Mouse (Mus musculus) layer of hippocampus, adult 18-20 months (tissue): Measurements from ENCODE around the gene Grap. TPM values are rescaled to one million over a fixed set of nuclear protein-coding genes. Genes with fewer than 3 reads are reported as not detected.

Source experiments
- DNase-seq, 2 experiments: peaks; one replicate each; pipeline ENCODE4 v3.0.0; 2022; ENCODE audit warnings: low spot score in 2 of 2
- total RNA-seq, 2 experiments: library from RNA; stranded (reverse); gene quantifications; 2 replicates each; pipeline ENCODE4 v1.2.3; 2021

Gene Grap
- total RNA-seq, 2 experiments from 2014 or later, result 3.8 to 4.5 TPM

DNA sequence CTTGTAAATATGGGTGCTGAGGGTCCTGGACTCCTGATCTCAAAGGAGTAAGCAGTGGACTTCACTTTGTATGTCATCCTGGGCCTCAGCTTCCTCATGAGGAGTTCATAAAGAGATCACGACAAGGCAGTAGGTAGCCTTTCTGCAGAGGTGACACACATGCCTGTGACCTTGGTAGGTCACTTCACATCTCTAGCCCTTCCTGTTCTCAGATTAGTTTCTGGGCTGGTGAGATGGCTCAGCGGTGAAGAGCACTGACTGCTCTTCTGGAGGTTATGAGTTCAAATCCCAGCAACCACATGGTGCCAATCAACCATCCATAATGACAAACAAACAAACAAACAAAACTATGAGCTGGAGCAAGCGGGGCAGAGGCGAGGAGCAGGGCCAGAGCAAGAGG lies 24.6 kb downstream of the Grap start:
- DNase-seq, result no peak

DNA sequence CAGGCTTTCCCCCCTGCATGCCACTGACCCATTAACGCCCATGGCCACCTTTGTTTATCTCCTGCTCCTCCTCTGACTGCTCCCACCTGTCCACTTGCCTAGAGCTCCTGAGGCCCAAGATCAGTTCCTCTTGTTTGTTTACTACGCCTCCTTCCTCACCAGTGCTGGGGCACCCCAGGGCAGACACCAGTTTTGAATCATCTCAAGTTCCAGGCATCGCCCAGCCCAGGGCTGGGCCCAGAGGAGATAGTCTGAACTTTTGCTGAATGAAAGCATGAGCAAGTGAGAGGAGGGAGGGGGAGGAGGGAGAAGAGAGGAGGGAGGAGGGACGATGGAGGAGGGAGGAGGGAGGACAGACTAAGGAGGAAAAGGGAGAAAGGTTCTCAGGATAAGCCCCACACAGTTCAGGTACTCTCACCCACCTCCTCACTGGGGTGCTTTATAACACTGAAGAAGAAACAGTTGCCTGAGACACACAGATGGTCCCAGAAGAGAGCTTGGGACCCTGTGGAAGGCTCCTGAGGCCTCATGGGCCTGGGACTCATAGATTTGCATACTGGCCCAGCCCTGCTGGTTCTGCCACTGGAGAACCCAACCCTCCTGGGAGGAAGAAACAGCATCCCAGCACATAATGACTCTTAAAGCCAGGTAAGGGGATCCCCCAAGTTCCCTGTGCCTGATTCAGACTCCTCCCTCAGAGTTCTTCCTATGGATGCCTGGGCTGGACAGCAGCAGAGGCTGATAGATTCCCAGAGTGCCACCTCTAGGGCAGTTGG lies 26.2 kb downstream of the Grap start:
- DNase-seq, result no peak

DNA sequence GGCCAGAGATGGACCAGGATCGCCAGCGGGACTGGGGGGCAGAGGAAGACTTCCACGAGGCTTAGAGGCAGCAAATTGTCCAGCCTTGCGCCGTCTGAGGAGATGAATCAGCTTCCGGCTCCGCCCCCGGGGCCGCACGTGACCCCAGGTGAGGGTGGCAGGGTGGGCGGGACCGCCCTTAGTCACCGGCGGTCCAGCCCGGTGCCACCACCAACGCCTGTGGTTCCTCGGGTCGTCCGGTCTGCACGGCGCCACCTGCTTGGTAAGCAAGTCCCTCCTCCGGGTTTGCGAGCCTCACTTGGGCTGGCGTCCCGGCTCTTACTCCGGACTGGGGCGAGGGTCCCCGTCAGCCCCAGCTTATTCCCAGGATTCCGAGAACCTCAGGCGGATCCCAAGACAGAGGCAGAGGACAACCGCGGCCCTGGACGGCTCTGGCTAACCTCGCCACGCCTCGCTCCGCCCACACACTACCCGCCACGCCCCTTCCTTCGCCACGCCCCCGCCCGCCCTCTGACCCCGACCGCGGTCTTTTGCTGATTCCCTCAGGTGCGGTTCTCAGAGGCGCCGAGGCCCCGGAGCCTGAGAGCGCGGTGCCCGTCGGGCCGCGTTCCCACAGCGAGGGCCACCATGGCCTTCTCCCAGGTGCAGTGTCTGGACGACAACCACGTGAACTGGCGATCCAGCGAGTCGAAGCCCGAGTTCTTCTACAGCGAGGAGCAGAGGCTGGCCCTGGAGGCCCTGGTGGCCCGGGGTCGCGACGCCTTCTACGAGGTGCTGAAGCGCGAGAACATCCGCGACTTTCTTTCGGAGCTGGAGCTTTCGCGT lies 31.1 kb downstream of the Grap start, which contains the start of gene Fam83g:
TSS of gene Fam83g (plus strand) at position 185 of the 825 bp plus-strand sequence.
- DNase-seq, result no peak

DNA sequence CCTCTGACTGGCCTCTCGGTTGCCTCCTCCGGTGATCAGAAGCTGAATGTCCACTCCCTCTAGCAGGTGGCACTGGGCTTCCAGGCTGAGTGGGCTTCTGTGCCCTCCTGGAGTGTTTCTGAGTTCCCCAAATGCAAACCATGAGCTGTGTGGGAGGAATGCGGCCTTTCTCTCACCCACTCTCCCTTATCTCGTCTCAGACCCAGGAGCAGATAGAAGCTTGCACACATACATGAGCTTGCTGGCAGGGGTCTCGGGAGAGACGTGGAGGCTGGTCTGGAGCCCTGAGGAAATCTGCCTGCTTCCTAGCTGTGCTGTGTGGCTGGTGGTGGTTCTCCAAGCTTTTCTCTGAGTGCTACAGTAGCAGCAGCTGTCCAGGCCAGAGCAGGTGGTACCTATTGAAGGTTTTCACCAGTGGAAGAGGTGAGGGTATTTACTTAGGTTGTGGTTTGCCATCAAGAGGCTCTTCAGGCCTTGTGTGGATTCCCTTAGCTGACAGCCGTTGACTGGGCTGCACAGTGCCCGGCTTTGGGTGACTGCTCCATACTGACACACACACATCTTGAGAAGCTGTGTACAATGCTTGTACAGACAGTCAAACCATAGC lies 32.2 kb downstream of the Grap start:
- DNase-seq, result no peak

DNA sequence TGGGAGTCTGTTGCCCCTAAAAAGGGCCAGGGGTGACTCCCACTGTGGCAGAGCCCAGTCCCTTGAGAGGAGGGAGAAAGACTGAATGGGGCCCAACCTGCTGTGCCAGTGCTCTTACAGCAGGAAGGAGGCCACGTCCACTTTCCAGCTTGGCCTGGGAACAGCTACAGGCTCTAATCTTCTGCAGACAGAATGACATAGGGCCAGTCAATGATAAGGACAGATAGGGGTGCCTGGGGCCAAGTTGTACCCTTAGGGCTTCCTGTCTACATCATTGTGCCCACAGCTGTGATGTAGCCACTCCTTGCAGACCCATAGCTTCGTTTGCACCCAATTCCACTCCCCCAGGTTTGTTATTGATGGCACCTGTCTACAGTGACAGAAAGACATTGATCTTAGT lies 33.1 kb downstream of the Grap start:
- DNase-seq, result no peak

DNA sequence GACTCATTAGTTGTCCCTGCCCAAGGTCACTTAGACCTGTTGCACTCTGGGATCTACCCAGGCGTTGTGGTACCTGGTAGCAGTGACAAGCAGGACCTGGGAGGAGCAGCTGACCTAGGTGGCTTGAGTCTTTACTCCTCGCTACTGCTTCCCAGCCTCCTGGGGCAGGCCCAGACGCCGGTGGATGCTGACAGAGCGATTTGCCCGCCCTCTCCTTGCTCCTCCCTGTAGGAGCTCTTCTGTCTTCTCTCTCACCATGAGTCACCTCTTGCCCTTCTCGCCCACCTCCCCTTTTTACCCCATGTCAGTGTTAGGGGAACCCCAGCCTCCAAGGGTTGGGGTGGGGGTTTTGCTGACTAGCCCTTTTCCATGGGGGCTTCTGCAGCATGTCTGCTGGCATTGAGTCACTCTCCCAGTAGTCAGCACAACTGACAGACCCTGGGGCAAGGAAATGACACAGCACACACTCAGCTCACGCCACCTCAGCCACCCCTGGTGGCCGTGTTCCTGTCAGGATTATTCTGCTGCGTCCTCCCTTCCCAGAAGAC lies 33.9 kb downstream of the Grap start:
- no peak for DNase-seq

DNA sequence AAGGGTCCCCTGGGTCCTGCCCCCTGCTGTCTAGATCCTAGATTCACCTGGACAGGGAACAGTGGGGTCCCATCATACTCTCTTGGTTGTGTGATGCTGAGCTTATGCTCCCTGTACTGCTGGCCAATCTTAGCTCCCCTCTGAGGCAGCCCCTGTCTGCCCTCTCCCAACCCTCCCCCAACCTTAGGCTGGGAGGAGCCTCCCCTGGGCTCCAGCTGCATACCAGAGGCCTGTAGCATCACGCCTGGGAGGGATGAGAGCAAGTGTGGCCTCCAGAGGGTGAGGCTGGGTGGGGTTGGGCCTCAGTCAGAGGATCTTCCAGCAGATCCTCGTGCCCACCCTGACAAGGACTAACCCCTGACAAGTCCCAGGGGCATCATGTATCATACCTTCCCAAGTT lies 34.5 kb downstream of the Grap start:
- no peak for DNase-seq

DNA sequence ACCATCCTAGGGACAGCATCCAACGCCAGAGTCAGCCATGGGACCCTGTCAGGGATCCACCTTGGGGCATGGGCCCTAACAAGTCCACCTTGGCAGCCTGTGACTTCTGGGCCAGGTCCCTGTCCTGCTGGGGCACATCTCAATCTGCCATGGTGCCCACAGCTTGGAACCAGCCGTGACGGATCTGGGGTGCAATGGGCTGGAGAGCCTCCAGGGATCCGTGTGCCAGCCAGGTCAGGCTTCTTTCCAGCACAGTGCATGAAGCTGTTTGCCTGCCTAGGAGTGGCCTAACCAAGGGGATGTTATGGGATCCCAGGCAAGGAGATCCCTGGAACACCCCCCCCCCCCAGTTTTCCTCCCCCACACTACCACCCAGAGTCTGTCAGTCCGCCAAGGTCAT lies 39.9 kb downstream of the Grap start:
- DNase-seq, result no peak

DNA sequence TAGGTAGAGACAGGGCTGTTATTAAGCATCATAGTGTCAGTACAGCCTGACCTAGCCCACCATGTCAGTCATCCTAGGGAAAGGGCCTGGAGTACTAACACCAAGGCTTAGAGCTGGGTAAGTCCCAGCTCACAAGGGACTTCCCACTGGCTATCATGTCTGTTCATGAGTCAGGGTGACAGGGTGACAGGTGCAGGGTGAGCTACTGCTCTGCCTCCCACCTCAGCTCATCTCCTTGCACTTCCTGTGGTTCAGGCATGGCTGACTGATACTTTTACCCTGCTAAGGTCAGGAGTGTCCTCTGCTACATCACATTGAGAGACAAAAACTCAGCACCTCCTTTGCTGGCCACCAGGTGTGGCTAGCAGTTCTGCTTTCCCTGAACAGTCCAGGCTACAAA lies 45.8 kb downstream of the Grap start:
- no peak for DNase-seq

DNA sequence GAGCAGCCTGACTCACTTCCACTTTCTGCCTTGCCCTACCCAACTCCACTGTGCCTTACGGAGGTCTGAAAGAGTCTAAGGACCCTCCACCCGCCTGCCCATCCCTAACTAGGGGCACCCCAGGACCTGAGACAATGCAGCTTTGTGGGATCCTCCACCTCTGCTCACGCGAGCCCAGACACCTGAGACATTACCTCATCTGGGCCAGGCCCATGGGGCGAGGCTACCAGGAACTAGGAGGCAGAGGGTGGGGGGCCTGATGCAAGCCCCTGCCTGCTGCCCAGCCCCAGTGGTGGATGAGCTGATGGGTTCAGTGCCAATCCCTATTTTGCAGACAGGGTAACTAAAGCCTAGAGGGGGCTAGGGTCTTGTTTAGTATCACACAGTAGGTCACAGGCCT lies 46.4 kb downstream of the Grap start:
- DNase-seq, result no peak

DNA sequence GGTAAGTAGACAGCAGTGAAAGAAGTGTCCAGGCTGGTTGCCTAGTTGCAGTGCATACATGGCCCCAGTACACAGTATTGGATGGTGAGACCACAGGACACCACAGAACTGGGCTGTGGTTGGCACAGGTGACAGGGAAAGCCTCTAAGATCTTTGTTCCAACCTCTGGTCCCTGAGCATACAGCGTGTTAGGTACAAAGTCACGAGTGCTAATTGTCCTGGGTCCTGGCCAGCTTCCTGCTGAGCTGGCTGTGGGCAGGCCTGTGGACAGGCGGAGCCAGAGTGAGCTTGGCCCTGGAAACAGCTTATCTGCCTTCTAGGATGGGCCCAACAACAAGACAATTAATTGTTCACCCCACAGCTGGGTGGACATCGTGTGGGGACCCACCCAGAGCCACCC lies 46.9 kb downstream of the Grap start:
- no peak for DNase-seq

DNA sequence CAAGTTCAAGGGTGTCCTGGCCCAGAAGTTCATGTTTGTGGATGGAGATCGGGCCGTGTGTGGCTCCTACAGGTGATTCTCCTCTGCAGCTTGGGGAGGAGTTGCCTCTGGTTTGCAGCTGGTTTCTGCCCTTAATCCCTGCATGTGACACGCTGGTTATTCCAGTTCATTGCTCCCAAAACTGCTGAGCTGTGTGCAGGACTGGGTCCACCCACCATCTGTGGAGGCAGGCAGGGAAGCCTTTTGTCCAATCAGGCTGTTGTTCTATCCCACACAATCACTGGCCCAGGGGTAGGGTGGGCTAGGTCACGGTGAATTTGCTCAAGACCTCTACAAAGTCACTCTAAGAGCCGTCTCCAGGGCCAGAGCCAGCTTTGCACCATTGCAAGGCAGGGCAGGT lies 48.6 kb downstream of the Grap start:
- no peak for DNase-seq

DNA sequence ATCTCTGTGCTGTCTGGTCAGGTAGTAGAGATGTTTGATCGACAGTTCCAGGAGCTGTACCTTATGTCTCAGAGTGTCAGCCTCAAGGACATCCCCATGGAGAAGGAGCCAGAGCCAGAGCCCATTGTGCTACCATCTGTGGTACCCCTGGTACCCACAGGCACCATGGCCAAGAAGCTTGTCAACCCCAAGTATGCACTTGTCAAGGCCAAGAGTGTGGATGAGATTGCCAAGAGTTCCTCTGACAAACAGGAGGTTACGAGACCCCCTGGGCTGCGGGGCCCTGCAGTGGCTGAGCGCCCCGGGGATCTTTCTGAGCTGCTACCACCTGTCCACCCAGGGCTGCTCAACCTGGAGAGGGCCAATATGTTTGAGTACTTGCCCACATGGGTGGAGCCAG lies 49.4 kb downstream of the Grap start:
- DNase-seq, result no peak

DNA sequence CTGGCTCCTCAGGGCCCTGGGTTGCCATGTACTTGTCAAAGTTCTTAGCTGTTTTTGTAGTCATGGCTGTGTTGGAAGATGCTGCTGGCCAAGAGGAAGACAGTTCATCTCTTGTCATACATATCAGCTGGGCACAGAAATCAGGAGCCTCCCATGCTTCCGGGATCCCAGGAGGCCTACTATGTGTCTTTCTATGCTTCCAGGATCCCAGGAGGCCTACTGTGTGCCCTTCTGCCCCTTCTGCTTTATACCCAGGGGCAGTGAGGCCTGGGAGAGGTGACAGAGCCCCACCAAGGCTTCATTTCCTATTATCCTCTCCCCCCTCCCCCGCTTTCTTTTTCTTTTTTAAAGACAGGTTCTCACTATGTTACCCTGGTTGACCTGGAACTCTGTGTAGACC lies 52.5 kb downstream of the Grap start:
- no peak for DNase-seq

DNA sequence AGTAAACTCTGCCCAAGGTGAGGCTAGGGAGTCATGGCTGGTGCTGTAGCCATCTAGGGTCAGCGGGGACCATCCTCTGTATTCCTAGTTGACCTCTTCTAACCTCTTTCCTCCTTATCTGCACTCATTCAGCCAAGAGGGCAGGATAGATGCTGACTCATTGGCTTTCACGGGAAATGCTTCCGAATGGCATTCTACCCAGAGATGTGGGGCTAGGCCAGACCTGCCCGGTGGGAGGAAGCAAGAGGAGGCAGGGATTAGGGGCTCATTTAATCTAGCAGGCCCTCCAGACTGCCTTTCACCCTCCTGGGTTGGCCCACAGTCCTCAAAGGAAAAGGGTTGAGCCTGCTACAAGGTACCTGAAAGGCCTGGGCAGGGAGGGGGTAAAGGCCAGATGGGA lies 53.2 kb downstream of the Grap start:
- no peak for DNase-seq

DNA sequence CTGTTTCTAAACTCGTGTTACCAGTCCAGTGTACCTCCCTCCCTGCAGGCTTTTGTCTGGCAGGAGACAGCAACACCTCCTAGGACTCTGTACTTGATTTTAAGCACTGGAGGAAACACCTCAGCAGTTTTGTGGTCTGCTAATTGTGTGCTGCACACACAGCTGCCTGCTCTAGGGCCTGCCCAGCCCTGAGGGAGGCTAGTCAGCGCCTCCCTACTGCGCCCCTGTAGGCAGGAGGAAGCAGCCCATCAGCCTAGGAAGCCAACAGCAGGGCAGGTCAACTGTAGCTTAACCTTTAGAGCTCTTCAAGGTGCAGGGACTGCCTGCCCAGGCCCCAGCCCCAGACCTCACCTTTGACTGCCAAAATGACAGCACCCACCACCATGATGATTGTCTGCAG lies 55.9 kb downstream of the Grap start:
- no peak for DNase-seq

DNA sequence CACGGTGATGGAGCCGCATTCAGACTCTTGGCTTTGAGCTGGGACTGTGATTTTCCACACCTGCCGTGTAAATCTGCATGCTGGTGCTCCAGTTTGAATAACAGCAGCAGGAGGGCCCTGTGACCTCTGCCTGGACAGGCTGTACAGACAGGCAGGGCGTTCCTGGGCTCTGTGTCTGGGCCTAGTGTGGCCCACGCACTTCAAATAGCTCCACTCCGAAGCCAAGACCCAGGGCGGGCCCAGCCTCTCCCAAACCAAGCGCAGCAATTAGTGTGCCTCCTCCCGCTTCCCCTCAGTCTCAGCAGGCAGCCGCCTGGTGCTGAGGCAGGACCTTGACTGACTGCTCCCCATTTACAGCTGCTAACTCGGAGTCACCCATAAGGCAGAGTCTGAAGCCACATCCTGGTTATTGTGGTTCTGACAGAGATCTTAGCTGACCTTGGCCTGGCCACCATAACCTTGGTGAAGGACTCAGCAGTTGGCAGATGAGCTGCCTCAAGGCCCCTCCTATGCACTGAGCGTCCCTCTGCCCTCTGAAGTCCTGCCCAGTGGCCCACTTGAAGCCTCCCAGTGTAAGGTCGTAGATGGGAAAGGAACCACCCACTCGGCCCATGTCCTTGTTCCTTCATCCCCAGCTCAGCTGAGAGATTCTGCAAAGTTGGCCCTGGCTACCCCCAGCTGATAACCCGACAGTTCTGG lies 60.2 kb downstream of the Grap start:
- DNase-seq, result no peak

DNA sequence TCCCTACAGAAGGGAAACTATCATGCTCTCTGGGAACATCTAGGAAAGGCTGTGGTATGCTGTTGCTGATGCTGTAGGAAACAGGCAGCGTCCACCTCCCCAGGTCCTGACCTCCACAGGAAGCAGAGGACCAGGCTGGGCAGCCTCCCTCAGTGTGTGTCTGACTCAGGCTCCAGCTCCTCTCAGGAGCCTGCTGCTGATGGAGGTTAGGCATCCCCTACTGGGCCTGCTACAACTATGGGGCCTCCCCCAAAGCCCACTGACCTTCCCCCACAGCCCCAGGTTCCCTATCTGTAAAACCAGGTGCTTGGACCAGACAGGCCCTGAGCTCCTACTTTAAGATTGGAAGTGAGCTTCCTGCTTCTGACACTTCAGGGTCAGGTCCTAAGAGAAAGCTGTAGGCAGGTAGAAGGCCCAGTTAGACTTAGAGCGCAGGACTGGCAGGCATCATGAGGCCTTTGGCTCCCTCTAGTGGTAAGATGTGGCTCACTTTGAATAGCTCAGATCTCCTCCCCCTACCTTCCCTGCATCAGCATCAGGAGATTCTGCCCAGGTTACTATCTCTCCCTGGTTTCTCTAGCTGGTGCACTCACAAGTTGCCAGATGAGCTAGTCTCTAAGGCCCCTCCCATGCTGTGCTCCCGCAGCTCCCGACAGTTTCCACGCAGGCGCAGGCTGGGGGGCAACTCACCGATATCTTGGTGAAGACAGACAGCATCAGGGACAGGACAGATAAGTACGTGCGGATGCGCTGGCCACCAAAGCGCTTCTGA lies 61.5 kb downstream of the Grap start:
- DNase-seq, result peak; percentile 48 to 90

DNA sequence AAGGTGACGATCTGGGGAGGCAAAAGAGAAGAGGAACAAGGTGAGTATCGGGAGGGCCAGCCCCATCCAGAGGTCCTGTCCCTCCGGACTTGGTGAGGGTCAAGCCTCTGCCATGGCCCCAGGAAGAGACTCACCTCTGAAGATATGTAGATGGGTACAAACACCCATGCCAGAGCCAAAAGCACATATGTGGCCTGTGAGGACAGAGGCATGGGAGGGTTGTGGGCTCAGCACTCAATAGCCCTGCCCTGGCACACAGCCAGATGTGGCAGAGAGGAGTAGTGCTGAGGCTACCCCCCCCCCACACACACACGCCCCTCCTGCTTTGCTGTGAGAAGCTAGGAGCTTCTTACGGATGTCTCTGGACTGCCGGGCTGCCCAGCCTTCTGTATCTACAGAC lies 62.1 kb downstream of the Grap start:
- DNase-seq, result no peak

DNA sequence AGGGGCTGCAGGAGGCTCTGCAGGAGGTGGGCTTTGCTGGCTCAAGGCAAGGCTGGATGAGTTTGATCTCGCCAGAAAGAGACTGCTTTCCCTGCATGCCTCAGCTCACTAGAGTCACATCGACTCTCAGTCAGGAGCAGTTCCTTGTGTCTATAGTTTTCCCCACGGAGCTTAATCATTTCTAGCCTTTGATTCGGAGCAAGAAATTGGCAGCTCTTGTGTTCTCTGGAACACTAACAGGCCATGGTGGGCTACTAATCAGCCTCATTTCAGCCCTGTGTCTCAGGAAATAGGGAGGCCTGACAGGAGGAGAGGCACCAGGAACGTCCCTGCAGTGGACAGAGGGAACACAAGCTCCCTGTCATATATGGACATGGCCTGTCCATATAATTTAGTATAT lies 64.9 kb downstream of the Grap start:
- no peak for DNase-seq

DNA sequence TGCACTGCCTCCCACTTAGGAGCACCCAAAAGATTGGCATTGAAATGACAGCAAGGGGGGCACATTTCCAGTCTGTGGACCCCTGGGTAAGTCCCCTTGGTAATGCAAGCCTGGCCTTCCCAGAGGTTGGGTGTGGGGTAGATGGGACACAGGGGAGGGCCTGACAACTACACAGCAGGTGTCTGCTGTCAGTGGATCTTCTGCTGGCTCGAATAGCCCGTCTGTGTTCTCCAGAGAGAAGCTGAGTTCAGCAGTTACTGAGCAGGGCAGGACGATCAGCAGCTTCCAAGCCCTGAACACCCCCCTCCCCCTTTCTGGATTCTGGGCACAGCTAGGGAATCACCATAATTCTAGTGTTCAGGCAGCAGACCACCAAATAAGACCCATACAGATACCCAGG lies 66.3 kb downstream of the Grap start:
- DNase-seq, result no peak
